Mouse (Mus musculus) heart, embryonic 16.5 days (tissue): ENCODE results near the gene Ren1. TPM values are rescaled to one million over a fixed set of nuclear protein-coding genes. Genes with fewer than 3 reads are reported as not detected.

ENCODE experiments used
- ATAC-seq: fragments of 200-750 bp; cut with Nextera tagmentation; replicated peaks from 2 replicates; pipeline ENCODE4 v1.8.0; 2017; ENCODE audit warnings: moderate number of reproducible peaks; ENCODE audit not compliant: insufficient read depth, low FRiP score; ENCODE audit errors: extremely low read depth
- H3K27ac ChIP-seq: fragments of 300-500 bp; sonication (generic); 2 replicates; pipeline ENCODE4 v1.5.1; 2014; ENCODE audit warnings: mild to moderate bottlenecking, low read length, control low read depth, moderate library complexity
- H3K27me3 ChIP-seq: fragments of 300-500 bp; sonication (generic); 2 replicates; pipeline ENCODE4 v1.6.1; 2014; ENCODE audit warnings: low read length, mixed read lengths; ENCODE audit not compliant: control insufficient read depth, insufficient read depth
- H3K36me3 ChIP-seq: fragments of 300-500 bp; sonication (generic); 2 replicates; pipeline ENCODE4 v1.6.1; 2014; ENCODE audit not compliant: control insufficient read depth, insufficient read depth
- H3K4me1 ChIP-seq: fragments of 300-500 bp; sonication (generic); 2 replicates; pipeline ENCODE4 v1.6.1; 2014; ENCODE audit warnings: low read length, mixed read lengths; ENCODE audit not compliant: control insufficient read depth, insufficient read depth
- H3K4me2 ChIP-seq: fragments of 300-500 bp; sonication (generic); 2 replicates; pipeline ENCODE4 v1.6.1; 2014; ENCODE audit warnings: low read depth, mild to moderate bottlenecking, control low read depth, low read length
- H3K4me3 ChIP-seq: fragments of 300-500 bp; sonication (generic); 2 replicates; pipeline ENCODE4 v1.5.1; 2014; ENCODE audit warnings: mild to moderate bottlenecking, control low read depth, low read length
- H3K9ac ChIP-seq: fragments of 300-500 bp; sonication (generic); 2 replicates; pipeline ENCODE4 v1.6.1; 2014; ENCODE audit warnings: low read length, control low read depth
- H3K9me3 ChIP-seq: fragments of 300-500 bp; sonication (generic); replicated peaks from 2 replicates; pipeline ENCODE4 v1.6.1; 2016; ENCODE audit warnings: low read length; ENCODE audit not compliant: control insufficient read depth
- WGBS: fragments of 180-500 bp; shearing (Covaris S2); extraction: QIAGEN DNeasy Blood & Tissue Kit; methylation state at CpG from one replicate; pipeline ENCODE4 v1.1.7; 2014; 5-methylcytosine and 5-hydroxymethylcytosine counted together
- polyA plus RNA-seq: library from polyadenylated mRNA; unstranded; fragments of >200 nt; fragmentation: Nextera tagmentation; extraction: Ambion mirVana; gene quantifications from 2 replicates; pipeline ENCODE4 v1.2.1, GENCODE M21; 2015

The Ren1 gene
- polyA plus RNA-seq, 1 experiment from 2014 or later: 1.2 TPM

DNA sequence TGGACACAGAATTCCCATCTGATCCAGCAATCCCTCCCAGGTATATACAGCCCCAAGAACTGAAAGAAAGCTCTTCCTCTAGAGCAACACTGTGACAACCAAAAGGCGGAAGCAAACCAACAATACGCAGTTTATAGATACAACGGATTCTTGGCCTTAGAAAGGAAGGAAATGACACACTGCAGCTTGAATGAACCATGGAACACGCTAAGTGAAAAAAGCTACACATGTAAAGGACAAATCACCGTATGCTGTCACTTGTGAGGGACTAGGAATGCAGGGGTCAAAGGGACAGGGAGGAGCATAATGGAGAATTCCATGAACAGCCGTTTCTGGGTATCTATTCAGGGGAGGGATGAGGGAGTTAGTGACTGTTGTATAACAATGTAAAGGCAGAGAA is 57.1 kb downstream of the Ren1 start:
- 61% methylated on average over 6 of the region's 6 CpGs for WGBS
- no peaks in the 10 kb centered on the region for H3K9me3 ChIP-seq
- peak overlapping the region; percentile 7 for H3K27ac ChIP-seq

DNA sequence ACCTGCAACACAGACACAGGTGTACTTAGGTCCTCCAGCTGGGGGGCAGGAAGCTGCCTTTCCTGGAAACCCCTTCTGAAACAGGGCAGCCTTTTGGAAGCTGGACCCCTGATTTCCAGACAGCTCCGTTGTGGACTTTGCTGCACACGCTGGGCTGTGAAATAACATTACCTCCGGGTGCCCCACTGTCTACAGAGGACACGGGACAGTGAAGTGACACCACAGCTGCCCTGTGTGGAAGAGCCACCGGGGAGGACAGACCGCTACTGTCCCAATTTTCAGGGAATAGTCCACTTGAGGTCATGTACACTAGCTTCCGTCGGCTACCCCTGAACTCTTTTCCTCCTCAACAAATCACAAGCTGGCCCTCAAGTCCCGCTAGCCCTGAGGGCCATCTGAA is 58.0 kb downstream of the Ren1 start:
- no peaks in the 10 kb centered on the region for H3K9me3 ChIP-seq
- H3K4me3 ChIP-seq: no peak overlapping the region
- no peaks in the 10 kb centered on the region for H3K27me3 ChIP-seq
- no peaks in the 10 kb centered on the region for H3K4me1 ChIP-seq
- ATAC-seq: no peak
- 68% methylated on average over 9 of the region's 9 CpGs for WGBS
- H3K36me3 ChIP-seq: no peaks in the 10 kb centered on the region
- H3K4me2 ChIP-seq: no peak overlapping the region
- H3K9ac ChIP-seq: no peak overlapping the region
- H3K27ac ChIP-seq: no peak overlapping the region; the same call in 1 of the 2 replicates

More for the DNA sequence above, 57.1 kb downstream of the Ren1 start:
- ATAC-seq: no peak
- Histone ChIP-seq H3K4me1 (no peaks in the 10 kb centered on the region), H3K36me3 (no peaks in the 10 kb centered on the region), H3K4me2 (no peak overlapping the region), H3K9ac (no peak overlapping the region), H3K27me3 (no peaks in the 10 kb centered on the region), H3K4me3 (no peak overlapping the region)

DNA sequence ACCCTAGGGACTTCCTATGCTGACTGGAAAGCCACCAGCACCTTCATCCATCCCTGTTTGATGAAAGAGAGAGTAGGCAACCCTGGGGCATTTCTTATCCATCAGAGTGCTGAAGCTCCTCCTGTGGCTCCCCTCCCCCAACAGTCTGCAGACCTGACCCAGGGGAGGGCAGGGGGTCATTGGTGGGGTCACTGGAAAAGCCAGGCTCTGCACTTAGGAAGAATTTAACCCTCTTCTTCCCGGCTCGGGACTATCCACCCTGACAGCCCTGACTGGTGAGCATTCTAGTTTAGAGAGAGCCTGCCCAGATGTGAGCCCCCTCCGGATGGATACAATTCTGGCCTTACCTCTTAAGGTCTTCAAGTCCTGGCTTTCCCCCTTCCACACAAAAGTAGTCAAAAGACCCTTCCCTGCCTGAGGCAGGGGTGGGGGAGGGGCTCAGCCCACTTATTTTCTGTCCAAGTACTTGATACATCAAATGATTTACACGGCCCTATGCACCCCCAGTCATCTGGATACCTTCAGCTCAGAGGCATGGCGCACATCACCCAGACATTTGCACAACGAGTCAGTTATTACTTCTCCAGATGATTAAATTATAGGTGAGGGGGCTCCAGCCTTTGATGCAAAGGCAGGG is 58.7 kb downstream of the Ren1 start:
- no peaks in the 10 kb centered on the region for H3K4me1 ChIP-seq
- H3K4me3 ChIP-seq: no peak overlapping the region
- WGBS: 47% methylated on average over 6 of the region's 6 CpGs
- H3K9me3 ChIP-seq: no peaks in the 10 kb centered on the region
- no peaks in the 10 kb centered on the region for H3K36me3 ChIP-seq
- ATAC-seq: no peak
- no peaks in the 10 kb centered on the region for H3K27me3 ChIP-seq
- no peak overlapping the region for H3K9ac ChIP-seq
- no peak overlapping the region for H3K4me2 ChIP-seq
- no peak overlapping the region for H3K27ac ChIP-seq

DNA sequence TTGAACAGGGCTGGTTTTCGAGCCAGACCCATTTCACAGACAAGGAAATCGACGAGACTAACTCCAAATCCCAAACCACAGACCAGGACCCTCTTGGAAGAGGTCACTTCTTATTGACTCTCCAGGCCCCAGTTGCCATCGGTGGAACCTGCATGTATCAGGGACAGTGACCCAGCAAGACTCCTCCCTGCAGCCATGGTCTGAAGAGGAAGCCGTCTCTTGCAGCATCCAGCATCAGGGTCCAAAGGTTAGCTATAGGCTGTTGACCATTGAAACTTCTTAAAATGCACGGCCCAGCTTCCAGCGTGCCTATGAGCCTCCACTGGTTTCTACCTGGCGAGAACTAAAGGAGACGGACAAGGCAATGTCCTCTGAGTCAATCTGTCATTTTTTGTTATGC is 59.5 kb downstream of the Ren1 start:
- Histone ChIP-seq H3K4me1 (no peaks in the 10 kb centered on the region), H3K27me3 (no peaks in the 10 kb centered on the region), H3K36me3 (no peaks in the 10 kb centered on the region), H3K4me3 (no peak overlapping the region), H3K9me3 (no peaks in the 10 kb centered on the region), H3K27ac (no peak overlapping the region), H3K4me2 (no peak overlapping the region), H3K9ac (no peak overlapping the region)
- ATAC-seq: no peak
- WGBS: 74% methylated on average over 9 of the region's 9 CpGs

Other genes with a start within 250 kb of the Ren1 start
- gene Ppp1r15b, start 219.4 kb upstream of the Ren1 start, polyA plus RNA-seq: 22.3 and 25.1 TPM in 2 replicates
- 12.3 and 14.0 TPM in 2 replicates for gene Plekha6, start 186.3 kb upstream of the Ren1 start, polyA plus RNA-seq
- 0.17 TPM in 1 of 2 replicates, not detected in the other for gene Golt1a, start 40.7 kb upstream of the Ren1 start, polyA plus RNA-seq
- not detected in 2 replicates for gene Kiss1, start 28.6 kb upstream of the Ren1 start, polyA plus RNA-seq
- gene Etnk2, start 13.1 kb downstream of the Ren1 start, polyA plus RNA-seq: 1.7 and 2.1 TPM in 2 replicates
- 4.3 and 5.8 TPM in 2 replicates for gene Sox13, start 73.9 kb downstream of the Ren1 start, polyA plus RNA-seq